Mouse (Mus musculus): Measurements from ENCODE around the gene Catsperb. TPM values are rescaled to one million over a fixed set of nuclear protein-coding genes. Genes with fewer than 3 reads are reported as not detected.
"Not testable (repeated sequence)": the region's sequence is repeated elsewhere in the genome, so short reads cannot be mapped to it uniquely, and the experiment has no call there.

Gene Catsperb
- not detected in 2 replicates for polyA plus RNA-seq (2015; fragmentation: Nextera tagmentation; extraction: Ambion mirVana)

GRCm38 (mm10) chr12:101404353-101404752 lies at the start of gene Catsperb:
TSS of gene Catsperb (plus strand) at chr12:101404653.
- H3K9ac ChIP-seq (replicated peaks); H3K4me3 ChIP-seq (replicated peaks); H3K27me3 ChIP-seq; H3K36me3 ChIP-seq; H3K4me1 ChIP-seq (replicated peaks); H3K4me2 ChIP-seq (replicated peaks); H3K27ac ChIP-seq; ATAC-seq; H3K9me3 ChIP-seq: not testable (repeated sequence)
- WGBS: 77% methylated on average over 1 of the region's 1 CpGs

- H3K9me3 ChIP-seq; H3K4me2 ChIP-seq (replicated peaks); H3K4me3 ChIP-seq (replicated peaks); H3K4me1 ChIP-seq (replicated peaks); H3K27me3 ChIP-seq; ATAC-seq; H3K9ac ChIP-seq (replicated peaks); H3K36me3 ChIP-seq; H3K27ac ChIP-seq: not testable (repeated sequence)
- WGBS: 87% methylated on average over 1 of the region's 1 CpGs
Observed at GRCm38 (mm10) chr12:101361468-101361867, 43.0 kb upstream of the Catsperb start.

GRCm38 (mm10) chr12:101381460-101381859 lies 23.0 kb upstream of the Catsperb start:
- WGBS: 64% methylated on average over 1 of the region's 1 CpGs
- not testable (repeated sequence) for H3K9ac ChIP-seq (replicated peaks); ATAC-seq; H3K4me1 ChIP-seq (replicated peaks); H3K36me3 ChIP-seq; H3K27ac ChIP-seq; H3K4me3 ChIP-seq (replicated peaks); H3K9me3 ChIP-seq; H3K4me2 ChIP-seq (replicated peaks); H3K27me3 ChIP-seq

- no peak for ATAC-seq
- no peaks in the 10 kb centered on the region for H3K4me1 ChIP-seq (replicated peaks)
- no peak overlapping the region for H3K9ac ChIP-seq (replicated peaks)
- no peaks in the 10 kb centered on the region for H3K36me3 ChIP-seq
- H3K27me3 ChIP-seq: no peaks in the 10 kb centered on the region
- H3K4me2 ChIP-seq (replicated peaks): no peak overlapping the region
- no peak overlapping the region for H3K27ac ChIP-seq
- WGBS: 74% methylated on average over 1 of the region's 1 CpGs
- H3K9me3 ChIP-seq: no peaks in the 10 kb centered on the region
- no peak overlapping the region for H3K4me3 ChIP-seq (replicated peaks)
Observed at GRCm38 (mm10) chr12:101426131-101426530, 21.7 kb downstream of the Catsperb start.

DNA sequence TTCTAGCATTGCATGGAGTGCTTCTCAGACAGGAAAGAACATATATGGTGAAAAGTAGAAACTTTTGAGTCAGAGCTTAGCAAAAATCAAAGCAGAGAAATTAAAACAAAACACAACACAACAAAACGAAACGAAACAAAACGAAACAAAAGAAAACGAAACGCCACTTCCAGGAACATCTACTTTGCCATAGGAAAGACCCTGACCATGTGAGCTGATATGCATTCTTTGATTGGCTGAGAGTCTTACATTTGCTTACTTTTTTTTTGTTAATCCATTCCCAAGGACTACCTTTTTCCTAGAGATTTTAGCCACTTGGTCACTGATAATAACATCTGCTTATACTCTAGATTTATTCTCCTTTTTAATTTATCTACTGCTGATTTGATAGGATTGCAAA lies 57.6 kb downstream of the Catsperb start:
- H3K27me3 ChIP-seq: no peaks in the 10 kb centered on the region
- ATAC-seq: no peak
- H3K9ac ChIP-seq (replicated peaks): no peak overlapping the region
- no peaks in the 10 kb centered on the region for H3K4me1 ChIP-seq (replicated peaks)
- H3K9me3 ChIP-seq: no peaks in the 10 kb centered on the region
- H3K27ac ChIP-seq: no peak overlapping the region
- WGBS: 95% methylated on average over 5 of the region's 5 CpGs
- no peak overlapping the region for H3K4me3 ChIP-seq (replicated peaks)
- H3K36me3 ChIP-seq: no peaks in the 10 kb centered on the region
- H3K4me2 ChIP-seq (replicated peaks): no peak overlapping the region

DNA sequence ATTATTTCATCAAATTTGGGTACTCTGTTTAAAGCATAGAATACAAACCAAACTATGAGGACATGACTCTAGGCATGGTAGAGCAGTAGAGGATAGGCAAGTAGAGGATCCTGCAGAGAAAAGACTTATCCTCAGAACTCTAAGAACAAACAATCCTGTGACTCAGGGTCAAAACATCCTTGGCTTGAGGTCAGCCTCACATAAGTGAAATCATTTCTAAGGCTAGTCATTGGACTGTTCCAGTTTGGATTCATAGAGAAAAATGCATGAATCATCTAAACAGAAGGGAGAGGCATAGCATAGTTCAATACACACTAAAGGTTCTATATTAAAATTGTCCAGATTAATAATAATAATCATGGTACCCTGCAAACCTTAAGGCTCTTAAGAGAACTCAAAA lies 79.1 kb downstream of the Catsperb start:
- Histone ChIP-seq H3K36me3 (no peaks in the 10 kb centered on the region), H3K9ac (replicated peaks) (no peak overlapping the region), H3K4me3 (replicated peaks) (no peak overlapping the region), H3K4me2 (replicated peaks) (no peak overlapping the region), H3K27me3 (no peaks in the 10 kb centered on the region), H3K27ac (no peak overlapping the region), H3K9me3 (no peaks in the 10 kb centered on the region), H3K4me1 (replicated peaks) (no peaks in the 10 kb centered on the region)
- no peak for ATAC-seq

GRCm38 (mm10) chr12:101511326-101511725 lies 106.9 kb downstream of the Catsperb start:
- ATAC-seq; H3K4me3 ChIP-seq (replicated peaks); H3K9me3 ChIP-seq; H3K4me2 ChIP-seq (replicated peaks); H3K4me1 ChIP-seq (replicated peaks); H3K27ac ChIP-seq; H3K9ac ChIP-seq (replicated peaks); H3K27me3 ChIP-seq; H3K36me3 ChIP-seq: not testable (repeated sequence)
- WGBS: 84% methylated on average over 2 of the region's 2 CpGs

DNA sequence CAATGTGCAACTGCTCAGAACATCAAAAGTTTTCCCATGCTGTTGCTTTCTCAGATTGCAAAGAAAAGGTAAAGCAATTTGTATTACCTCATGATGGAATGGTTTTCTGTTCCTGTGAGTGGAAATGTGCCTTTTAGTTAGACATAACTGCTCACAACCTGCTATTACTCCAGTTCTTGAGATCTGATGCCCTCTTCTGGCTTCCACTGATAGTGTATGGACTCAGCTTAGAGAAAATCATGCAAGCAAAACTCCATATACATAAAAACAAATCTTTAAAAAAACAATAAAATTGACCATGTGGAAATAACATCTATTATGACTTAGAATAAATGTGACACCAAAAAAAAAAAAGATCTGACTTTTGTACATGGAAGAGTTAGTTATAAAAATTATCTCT lies 202.2 kb downstream of the Catsperb start:
- H3K4me3 ChIP-seq (replicated peaks); H3K4me2 ChIP-seq (replicated peaks); H3K27ac ChIP-seq; H3K36me3 ChIP-seq; H3K27me3 ChIP-seq; H3K4me1 ChIP-seq (replicated peaks); H3K9me3 ChIP-seq; H3K9ac ChIP-seq (replicated peaks); ATAC-seq: not testable (repeated sequence)

DNA sequence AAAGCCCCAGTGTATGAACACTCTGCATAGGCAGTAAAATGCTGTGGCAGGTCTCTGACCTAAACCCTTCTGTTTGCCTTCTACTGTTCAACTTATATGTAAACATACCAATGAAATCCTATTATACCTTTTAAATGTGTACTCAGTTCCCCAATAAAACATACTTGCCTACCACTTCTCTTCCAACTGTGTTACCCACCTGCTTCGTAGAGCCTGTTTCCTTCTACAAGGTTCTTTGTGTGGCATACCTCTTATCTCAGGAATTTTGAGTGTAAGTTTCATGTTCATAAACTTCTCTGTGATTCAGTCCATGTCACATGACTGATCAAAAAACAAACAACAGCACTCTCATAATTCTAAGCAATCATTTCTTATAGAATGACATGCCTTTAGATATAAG lies 228.7 kb downstream of the Catsperb start:
- ATAC-seq: no peak
- Histone ChIP-seq H3K36me3 (no peaks in the 10 kb centered on the region), H3K27ac (no peak overlapping the region), H3K9me3 (no peaks in the 10 kb centered on the region), H3K27me3 (no peaks in the 10 kb centered on the region), H3K4me1 (replicated peaks) (no peaks in the 10 kb centered on the region), H3K4me2 (replicated peaks) (no peak overlapping the region), H3K9ac (replicated peaks) (no peak overlapping the region), H3K4me3 (replicated peaks) (no peak overlapping the region)
- 98% methylated on average over 1 of the region's 1 CpGs for WGBS

- no peaks in the 10 kb centered on the region for H3K36me3 ChIP-seq
- H3K9ac ChIP-seq (replicated peaks): no peak overlapping the region
- ATAC-seq: no peak
- no peaks in the 10 kb centered on the region for H3K4me1 ChIP-seq (replicated peaks)
- no peaks in the 10 kb centered on the region for H3K27me3 ChIP-seq
- H3K4me2 ChIP-seq (replicated peaks): no peak overlapping the region
- H3K4me3 ChIP-seq (replicated peaks): no peak overlapping the region
- WGBS: 96% methylated on average over 2 of the region's 2 CpGs
- no peaks in the 10 kb centered on the region for H3K9me3 ChIP-seq
- no peak overlapping the region for H3K27ac ChIP-seq
Observed at GRCm38 (mm10) chr12:101667502-101667901, 263.0 kb downstream of the Catsperb start.

Small RNAs within 50 kb of the gene (microRNA-seq; reads per million reads assigned to microRNA genes)
- gene Gm24542: not detected
